Mouse (Mus musculus) bone marrow, adult 2 months (tissue): Measurements from ENCODE around the gene L3mbtl3.

Experiments
- CTCF ChIP-seq: fragments of 200-500 bp; IDR thresholded peaks from 2 replicates; pipeline ENCODE4 v1.5.1; 2011; ENCODE audit warnings: low read length, control low read depth; ENCODE audit not compliant: control insufficient read depth, insufficient read depth
- POLR2A ChIP-seq: fragments of 200-500 bp; IDR thresholded peaks from 2 replicates; pipeline ENCODE4 v1.6.1; 2011; ENCODE audit warnings: low read depth, mild to moderate bottlenecking, control low read depth, low read length, borderline replicate concordance; ENCODE audit not compliant: control insufficient read depth

DNA sequence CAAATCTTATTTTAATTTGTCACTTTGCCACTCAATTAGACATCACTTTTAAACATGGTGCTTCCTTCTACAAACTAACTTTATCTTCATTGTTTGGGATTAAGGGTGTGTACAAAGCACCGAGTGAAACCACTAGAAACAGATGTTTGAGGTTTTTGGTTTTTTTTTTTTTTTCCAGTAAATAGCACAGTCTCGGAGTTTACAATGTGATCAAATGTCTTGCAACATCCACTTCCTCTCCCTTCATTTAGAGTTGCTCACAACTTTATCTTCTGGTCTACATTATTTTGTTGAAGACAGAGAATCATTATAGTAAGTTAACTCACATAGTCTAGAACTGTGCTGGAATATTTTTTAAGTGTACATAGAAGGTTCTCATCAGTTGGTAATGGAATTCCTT is 45.4 kb upstream of the L3mbtl3 start:
- TF ChIP-seq CTCF (no peak), POLR2A (no peak)
